Mouse (Mus musculus) left cerebral cortex, adult 8-10 months (tissue): ENCODE measurements at regions not wholly inside any gene's neighbourhood (a gene's known extent, or its start where the extent isn't known, plus 50 kb on each side); places are given as distances from the start of the nearest gene placed in this dataset.
A peak's percentile ranks its signal among the peaks of the same experiment; 100 is the strongest.

Experiments
- DNase-seq, 2 experiments: peaks; one replicate each; pipeline ENCODE4 v3.0.0; 2022; ENCODE audit warnings: low spot score in 2 of 2
- microRNA-seq, 2 experiments: library from miRNA; unstranded; fragments of <30 nt; microRNA quantifications; one replicate each; pipeline ENCODE4 v1.2.0; 2022

DNA sequence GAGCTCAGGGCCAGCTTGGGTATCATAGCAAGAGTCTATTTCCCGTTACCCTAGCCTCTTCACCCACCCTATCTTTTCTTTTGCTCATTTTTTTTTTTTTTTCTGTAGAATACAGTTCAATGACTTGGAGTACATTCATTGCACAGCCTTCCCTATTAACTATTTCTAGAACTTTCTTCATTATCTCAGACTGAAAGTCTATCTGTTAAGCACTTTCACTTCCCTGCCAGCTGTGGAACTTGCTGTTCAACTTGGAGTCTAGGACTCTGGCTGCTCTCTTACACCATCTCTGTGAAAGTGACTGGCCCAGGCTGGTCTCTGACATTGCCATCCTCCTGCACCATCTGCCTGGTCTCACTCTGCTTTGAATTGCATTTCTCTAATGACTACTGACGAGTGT, 1134.6 kb upstream of the A1bg start:
- no peak for DNase-seq

DNA sequence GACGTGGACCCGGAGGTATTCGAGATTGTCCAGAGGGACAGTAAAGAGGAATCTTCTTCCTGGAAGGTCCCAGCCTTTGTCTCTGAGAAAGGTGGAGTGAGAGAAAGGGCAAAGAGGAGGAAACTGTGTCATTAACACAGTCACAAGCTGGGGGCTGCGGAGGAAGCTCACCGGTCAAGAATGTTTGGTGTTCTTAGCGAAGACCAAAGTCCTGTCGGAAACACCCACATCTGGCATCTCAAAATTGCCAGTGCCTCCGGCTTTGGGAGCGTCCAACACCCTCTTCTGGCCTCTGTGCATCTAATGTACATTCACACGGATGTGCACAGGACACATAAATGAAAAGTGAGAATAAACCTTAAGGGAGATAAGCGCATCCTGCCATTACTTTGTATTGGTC, 1134.1 kb upstream of the A1bg start:
- no peak for DNase-seq

GRCm38 (mm10) chr15:62056401-62056800, 1133.6 kb upstream of the A1bg start:
- DNase-seq, result no peak

DNA sequence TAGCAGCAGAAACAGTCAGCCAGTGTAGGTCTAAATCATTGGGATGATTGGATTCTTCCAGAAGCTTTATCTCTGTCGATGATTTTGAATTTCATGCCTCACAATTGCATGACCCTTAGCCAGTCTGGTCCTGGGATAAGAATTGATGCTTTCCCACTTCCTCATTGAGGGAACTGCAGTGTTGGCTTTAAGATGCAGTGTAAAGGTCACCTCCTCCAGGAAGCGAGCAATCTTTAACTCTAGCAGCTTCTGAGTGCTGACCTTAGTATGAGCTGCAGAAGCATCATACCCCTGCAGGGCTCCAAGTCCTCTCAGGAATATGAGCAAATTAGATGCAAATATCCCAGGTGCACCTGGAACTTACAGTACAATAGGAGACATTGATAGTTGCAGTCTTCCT, 1132.2 kb upstream of the A1bg start:
- DNase-seq, result no peak

- DNase-seq, result no peak
These were observed 1130.8 kb upstream of the A1bg start for GRCm38 (mm10) chr15:62053420-62054239.

DNA sequence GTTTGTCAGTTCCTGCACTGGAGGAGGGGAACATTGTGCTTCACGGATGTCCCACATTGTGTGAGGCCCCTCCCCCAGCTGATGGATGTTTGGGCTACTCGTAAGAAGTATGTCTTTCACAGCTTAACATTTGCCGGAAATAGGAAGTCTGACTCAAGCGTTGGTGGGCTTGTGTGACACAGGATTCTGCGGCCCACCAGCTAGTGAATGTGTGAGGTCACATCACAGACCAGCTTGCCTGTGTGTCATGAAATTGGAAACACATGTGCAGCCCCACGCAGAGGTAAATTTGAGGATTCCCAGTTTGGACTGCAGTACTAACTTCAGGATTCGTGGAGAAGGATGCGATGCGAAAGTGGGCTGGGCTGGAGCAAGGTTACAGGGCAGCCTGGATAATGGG, 1126.6 kb upstream of the A1bg start:
- peak in 1 of 2 experiments; percentile 48 for DNase-seq

GRCm38 (mm10) chr15:62048981-62049380, 1126.2 kb upstream of the A1bg start:
- no peak for DNase-seq

DNA sequence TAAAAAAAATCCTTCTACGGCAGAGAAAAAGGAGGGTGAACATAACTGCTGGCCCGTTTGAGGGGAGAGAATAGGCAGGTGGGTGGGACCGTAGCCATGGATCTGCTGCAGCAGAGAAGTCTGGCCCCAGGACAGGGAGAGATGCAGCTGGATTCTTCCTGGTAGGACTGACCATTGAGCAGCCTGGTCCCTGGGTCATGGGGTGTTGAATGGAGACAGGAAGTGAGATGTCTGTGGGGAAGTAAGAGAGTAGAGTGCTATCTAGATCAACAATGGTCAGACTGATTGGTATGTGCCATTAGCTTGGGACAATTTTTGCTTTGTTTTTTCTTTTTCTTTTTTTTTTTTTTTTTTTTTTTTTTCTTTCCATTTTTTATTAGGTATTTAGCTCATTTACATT, 1123.5 kb upstream of the A1bg start:
- DNase-seq, result no peak

DNA sequence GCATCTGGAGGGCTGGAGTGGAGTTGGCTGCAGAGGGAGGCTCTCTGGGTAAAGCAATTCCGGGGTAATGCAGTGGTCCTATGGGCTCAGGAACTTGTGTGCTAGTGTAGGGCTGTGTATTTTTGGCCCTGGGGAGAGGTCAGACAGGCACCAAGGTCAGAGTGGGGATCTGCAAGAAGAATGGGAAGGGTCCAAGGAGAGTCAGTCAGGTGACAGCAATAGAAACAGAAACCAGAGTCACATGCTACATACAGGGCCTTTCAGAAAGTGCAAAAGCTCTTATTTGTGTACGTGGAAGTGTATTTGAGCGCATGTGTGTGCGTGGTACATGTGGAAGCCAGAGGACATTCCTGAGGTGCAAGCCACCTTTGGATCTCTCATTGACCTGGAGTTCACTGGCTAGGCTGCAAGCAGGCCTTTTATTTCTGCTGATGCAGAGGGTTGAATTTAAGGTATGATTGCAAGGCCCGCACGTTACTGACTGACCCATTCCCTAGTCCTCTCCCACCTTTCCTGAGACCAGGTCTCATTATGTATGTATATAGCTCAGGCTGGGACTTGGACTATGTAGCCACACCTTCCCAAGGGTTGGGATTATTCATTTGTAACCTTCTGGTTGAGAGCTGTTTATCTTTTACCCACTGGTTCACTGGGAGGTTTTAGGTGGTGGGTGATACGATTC, 1122.0 kb upstream of the A1bg start:
- DNase-seq, result no peak

DNA sequence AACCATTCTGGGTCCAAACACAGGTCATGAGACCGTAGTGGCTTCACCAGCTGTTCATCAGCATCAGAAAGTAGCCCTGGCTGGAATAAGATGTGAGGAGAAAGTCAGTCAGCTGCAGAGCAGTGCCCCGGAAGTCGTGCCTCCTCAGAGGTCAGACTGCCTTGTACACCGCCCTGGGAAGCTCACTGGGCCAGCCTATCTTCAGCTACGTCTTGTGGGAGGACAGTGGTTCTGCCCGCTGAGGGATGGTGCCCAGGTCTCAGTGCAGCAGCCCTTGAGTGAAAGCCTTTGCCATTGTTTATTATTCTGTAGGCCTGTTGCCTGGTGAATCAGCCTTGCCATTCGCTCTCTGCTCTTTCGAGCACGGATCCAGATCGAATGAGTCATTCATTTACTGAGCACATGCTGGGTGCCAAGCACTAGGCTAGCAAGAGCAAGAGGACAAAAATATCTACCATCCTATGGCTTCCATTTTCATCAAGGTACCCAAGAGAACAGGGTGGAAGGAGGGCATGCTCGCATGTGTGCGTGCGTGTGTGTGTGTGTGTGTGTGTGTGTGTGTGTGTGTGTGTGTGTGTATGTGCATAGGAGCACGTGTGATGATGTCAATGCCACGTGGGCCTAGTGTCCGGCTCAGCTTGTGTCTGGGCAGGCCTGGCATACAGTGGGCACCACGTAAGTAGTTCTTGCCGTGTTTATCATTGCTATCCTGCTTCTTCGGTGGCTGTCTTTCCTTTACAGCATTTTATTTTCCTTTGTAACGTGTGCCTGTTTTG, 1121.0 kb upstream of the A1bg start:
- DNase-seq, result peak; percentile 15 to 68

DNA sequence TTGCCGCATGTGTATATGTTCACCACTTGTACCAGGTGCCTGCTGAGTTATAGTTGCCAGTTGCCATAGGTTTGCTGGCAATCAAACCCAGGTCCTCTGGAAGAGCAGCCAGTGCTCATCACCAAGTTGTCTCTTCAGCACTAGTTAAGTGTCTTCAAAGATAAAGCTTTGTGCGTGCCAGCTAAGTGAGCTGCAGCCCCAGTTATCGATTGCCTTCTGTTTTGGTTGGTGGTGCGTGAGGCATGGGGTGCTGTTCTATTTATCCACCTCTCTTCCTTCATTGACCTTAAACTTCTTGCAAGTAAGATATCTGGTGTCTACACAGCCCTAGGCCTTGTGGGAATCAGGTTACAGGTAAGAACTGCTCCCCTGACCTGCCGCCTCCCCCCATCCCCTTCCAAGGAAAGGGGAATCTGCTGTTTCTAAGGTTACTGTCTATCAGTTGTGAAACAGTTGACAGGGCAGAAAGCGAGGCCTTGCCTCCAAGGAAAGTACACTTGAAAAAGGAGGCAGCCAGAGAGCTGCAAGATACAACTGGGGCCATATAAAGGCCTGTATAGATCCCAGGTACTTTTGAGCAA, 1120.2 kb upstream of the A1bg start:
- DNase-seq, result no peak

Small RNA genes lying in the stretch of these regions (microRNA-seq; reads per million reads assigned to microRNA genes)
- gene Gm24810, result 0 reads per million in 2 experiments
